Mouse (Mus musculus) liver, embryonic 12.5 days (tissue): ENCODE results near the gene Tbx2. TPM values are rescaled to one million over a fixed set of nuclear protein-coding genes. Genes with fewer than 3 reads are reported as not detected.

Experiments used
- ATAC-seq: fragments of 200-750 bp; cut with Nextera tagmentation; 2 replicates; pipeline ENCODE4 v1.8.0; 2017; ENCODE audit warnings: moderate number of reproducible peaks, mild to moderate bottlenecking, moderate library complexity
- H3K27ac ChIP-seq: fragments of 300-500 bp; sonication (generic); 2 replicates; pipeline ENCODE4 v1.5.1; 2016; ENCODE audit warnings: mild to moderate bottlenecking
- H3K27me3 ChIP-seq: fragments of 300-500 bp; sonication (generic); replicated peaks from 2 replicates; pipeline ENCODE4 v1.6.1; 2016; ENCODE audit warnings: mild to moderate bottlenecking, moderate library complexity
- H3K36me3 ChIP-seq: fragments of 300-500 bp; sonication (generic); 2 replicates; pipeline ENCODE4 v1.6.1; 2016; ENCODE audit warnings: mild to moderate bottlenecking, moderate library complexity
- H3K4me1 ChIP-seq: fragments of 300-500 bp; sonication (generic); 2 replicates; pipeline ENCODE4 v1.6.1; 2016
- H3K4me2 ChIP-seq: fragments of 300-500 bp; sonication (generic); 2 replicates; pipeline ENCODE4 v1.6.1; 2016; ENCODE audit warnings: mild to moderate bottlenecking, moderate library complexity
- H3K4me3 ChIP-seq: fragments of 300-500 bp; sonication (generic); 2 replicates; pipeline ENCODE4 v1.5.1; 2016; ENCODE audit warnings: mild to moderate bottlenecking, moderate library complexity
- H3K9ac ChIP-seq: fragments of 300-500 bp; sonication (generic); 2 replicates; pipeline ENCODE4 v1.6.1; 2016; ENCODE audit warnings: mild to moderate bottlenecking, moderate library complexity
- H3K9me3 ChIP-seq: fragments of 300-500 bp; sonication (generic); replicated peaks from 2 replicates; pipeline ENCODE4 v1.6.1; 2016; ENCODE audit warnings: mild to moderate bottlenecking, moderate library complexity
- WGBS: fragments of 180-500 bp; shearing (Covaris S2); methylation state at CpG from one replicate; pipeline ENCODE4 v1.1.7; 2016; ENCODE audit not compliant: insufficient replicate concordance; 5-methylcytosine and 5-hydroxymethylcytosine counted together
- polyA plus RNA-seq: library from polyadenylated mRNA; unstranded; fragments of >200 nt; fragmentation: Nextera tagmentation; extraction: Ambion mirVana; gene quantifications from 2 replicates; pipeline ENCODE4 v1.2.1, GENCODE M21; 2016

Tbx2 gene
- polyA plus RNA-seq, 1 experiment from 2014 or later: 1.1 TPM

DNA sequence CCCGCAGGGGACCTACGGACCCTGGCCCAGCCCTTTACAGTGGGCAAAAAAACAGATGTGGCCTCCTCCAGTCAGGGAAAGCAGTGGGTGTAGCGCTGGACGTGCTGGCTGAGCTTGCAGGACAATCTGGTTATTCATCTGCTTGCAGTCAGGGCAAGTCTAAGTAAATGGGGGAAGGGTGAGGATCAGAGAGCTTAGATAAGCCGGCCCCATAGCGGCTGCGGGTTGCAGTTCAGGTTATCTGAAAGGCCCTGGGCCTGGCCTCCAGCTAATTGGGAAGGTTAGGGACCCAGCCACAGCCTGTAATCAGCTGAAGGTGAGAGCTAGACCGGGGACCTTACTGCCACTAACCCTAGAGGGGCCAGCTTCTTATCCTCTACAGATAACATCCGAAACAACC, 5.0 kb upstream of the Tbx2 start:
- Histone ChIP-seq H3K4me3 (no peak overlapping the region), H3K27me3 (peaks cover 91% of the 10 kb centered on the region)
- ATAC-seq: peak; percentile 60

DNA sequence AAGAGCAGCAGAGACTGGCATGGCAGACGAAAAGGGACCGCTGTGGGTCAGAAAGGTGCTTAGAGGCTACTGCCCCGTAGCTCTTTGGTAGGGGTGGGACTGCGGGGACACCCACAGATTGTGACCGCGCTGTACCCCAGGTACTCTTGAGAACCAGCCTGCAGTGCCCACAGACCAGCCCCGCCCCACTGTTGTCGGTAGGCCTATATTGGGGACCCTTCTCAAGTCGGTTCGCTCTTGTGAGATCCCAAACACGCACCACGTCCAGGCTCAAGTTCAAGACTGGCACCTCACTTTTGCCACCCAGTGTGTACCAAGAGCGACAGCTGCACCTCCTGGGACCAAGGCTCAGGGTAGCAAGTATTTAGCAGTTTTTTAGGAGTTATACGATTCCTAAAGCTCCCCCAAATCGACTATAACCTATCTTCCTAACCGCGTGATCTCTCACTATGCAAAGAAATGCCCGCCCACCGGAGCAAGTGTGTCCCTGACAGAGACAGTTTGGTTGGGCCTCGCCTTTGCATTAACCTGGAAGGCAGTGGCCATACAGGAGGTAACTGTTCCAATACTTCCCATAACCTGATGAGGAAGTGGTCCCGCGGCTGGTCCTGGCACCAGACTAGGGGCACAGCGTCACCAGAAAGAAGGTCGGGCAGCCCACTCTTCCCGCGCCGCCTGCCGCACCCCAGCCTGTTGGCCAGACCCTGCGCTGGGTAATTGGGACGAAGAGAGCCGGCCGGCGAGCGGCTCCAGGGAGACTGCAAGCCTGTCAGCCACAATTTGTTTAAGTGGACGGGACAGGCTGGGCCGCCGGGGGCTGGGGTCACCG, 3.4 kb upstream of the Tbx2 start:
- ATAC-seq: no peak
- H3K27ac ChIP-seq: no peak overlapping the region

More for the DNA sequence above, 5.0 kb upstream of the Tbx2 start:
- no peak overlapping the region for H3K9ac ChIP-seq
- H3K4me1 ChIP-seq: peaks cover 59% of the 10 kb centered on the region
- no peaks in the 10 kb centered on the region for H3K36me3 ChIP-seq
- no peaks in the 10 kb centered on the region for H3K9me3 ChIP-seq
- no peak overlapping the region for H3K4me2 ChIP-seq
- 8% methylated on average over 9 of the region's 9 CpGs for WGBS
- no peak overlapping the region for H3K27ac ChIP-seq

DNA sequence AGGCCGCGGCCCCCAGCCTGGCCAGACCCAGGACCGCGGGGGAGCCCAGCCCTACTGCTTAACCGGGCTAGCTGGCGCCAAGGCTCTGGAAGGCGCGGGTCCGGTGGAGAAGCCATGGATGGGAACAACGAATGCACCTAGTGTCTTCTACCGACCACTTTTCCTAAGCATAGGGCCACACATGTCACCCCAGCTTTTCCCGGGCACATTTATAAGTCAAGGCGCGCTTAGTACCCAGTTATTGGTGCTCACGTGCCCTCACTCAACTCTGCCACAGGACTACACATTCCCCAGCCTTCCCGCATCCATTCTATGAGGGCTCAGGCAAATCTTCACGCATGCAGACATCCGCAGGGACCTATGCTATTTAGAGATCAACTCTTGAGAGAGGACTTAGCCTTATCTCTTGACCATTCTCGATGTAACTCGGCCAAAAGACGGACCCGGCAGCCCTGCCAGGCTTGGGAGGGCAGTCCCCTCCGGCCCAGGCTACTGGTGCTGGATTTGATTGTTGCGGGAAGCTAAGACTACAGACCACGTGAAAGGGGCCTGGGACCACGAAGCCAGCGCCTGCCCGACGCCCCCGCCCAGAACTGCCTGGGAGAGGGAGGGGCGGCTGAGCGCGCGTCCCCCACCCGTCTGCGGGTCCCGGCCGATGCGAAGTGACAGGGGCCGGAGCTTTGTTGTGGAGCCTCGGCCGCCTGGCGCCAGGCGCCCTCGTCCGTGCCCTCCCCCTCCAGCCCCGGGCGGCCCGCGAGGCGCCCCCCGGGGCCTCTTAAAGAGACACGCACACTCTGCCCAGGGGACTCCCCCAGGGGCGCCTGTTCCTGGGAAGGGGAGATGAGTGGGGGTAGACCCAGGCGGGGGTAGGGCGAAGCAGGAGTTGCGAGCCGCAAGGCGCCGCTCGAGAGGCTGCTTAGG, 2.6 kb upstream of the Tbx2 start:
- Histone ChIP-seq H3K4me2 (peak overlapping the region; percentile 50), H3K27ac (no peak overlapping the region), H3K4me3 (peak overlapping the region; percentile 21), H3K36me3 (no peaks in the 10 kb centered on the region), H3K27me3 (peaks cover 100% of the 10 kb centered on the region), H3K9ac (no peak overlapping the region; the same call in 1 of the 2 replicates), H3K4me1 (peaks cover 55% of the 10 kb centered on the region), H3K9me3 (no peaks in the 10 kb centered on the region)
- ATAC-seq: no peak
- 2% methylated on average over 61 of the region's 61 CpGs for WGBS

More for the DNA sequence above, 3.4 kb upstream of the Tbx2 start:
- Histone ChIP-seq H3K4me3 (0 out of 2 replicates have a peak overlapping the region, but pooled peaks have one; percentile 5), H3K27me3 (peaks cover 100% of the 10 kb centered on the region), H3K9me3 (no peaks in the 10 kb centered on the region), H3K4me1 (peaks cover 55% of the 10 kb centered on the region), H3K4me2 (peak overlapping the region; percentile 50), H3K36me3 (no peaks in the 10 kb centered on the region), H3K9ac (no peak overlapping the region)
- WGBS: 8% methylated on average over 38 of the region's 38 CpGs

DNA sequence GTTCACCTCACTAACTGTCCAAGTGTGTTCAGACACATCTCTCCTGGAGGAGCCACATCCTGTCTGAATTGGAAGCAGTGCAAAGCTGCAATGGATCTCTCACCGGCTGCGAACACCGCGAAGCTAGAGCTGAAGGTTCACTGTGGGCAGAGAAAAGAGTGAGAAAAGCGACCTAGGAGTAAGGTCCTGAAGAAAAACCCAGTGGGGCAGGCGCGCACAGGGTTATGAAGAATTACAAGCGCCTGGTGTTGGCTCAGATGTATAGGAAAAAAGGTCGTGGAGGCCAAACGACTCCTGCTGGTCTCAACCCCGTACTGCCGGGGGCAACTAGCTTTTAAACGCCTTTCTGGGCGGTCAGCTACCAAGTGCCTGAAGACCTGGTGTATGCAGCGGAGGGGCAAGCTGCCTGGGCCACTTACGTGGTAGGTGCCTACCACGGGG, 1.4 kb upstream of the Tbx2 start:
- no peak overlapping the region for H3K9ac ChIP-seq
- no peak overlapping the region for H3K4me2 ChIP-seq
- H3K4me1 ChIP-seq: peaks cover 55% of the 10 kb centered on the region
- no peaks in the 10 kb centered on the region for H3K9me3 ChIP-seq
- 2% methylated on average over 17 of the region's 17 CpGs for WGBS
- peaks cover 100% of the 10 kb centered on the region for H3K27me3 ChIP-seq
- no peak overlapping the region for H3K27ac ChIP-seq
- ATAC-seq: no peak
- no peak overlapping the region for H3K4me3 ChIP-seq
- H3K36me3 ChIP-seq: no peaks in the 10 kb centered on the region

DNA sequence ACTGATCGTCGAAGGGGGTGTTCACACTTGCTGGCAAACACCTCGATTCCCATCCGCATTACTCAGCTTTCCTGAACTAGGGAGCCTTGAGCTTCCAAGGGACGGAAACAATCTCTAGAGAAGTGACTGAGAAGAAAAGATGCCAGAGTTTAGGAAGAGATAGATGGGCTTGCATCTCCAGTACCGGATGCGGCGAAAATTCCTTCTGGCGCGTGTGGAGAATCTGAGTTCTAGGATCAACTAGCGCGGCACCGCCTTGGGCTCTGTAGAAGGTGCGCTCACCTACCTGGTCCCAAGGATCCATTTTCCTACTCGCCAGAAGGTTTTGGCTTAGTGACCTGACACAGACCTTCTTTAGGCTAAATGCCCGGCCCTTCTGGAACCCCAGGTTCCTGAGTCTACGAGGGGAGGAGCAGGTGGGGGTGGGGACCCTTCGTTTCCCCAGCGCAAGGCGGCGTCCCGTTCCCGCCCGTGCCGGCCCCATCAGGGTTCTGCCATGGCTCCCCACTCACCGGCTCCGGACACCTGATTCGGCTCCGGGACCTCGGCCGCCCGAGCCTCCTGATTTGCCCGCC, 608 bp upstream of the Tbx2 start:
- Histone ChIP-seq H3K9ac (peak overlapping the region; percentile 28; the same call in 1 of the 2 replicates), H3K27ac (peak overlapping the region; percentile 37; the same call in 1 of the 2 replicates), H3K4me2 (peak overlapping the region; percentile 69), H3K27me3 (peaks cover 100% of the 10 kb centered on the region), H3K4me1 (peaks cover 53% of the 10 kb centered on the region), H3K9me3 (no peaks in the 10 kb centered on the region), H3K4me3 (peak overlapping the region; percentile 55), H3K36me3 (no peaks in the 10 kb centered on the region)
- no peak for ATAC-seq
- WGBS: 3% methylated on average over 33 of the region's 33 CpGs

DNA sequence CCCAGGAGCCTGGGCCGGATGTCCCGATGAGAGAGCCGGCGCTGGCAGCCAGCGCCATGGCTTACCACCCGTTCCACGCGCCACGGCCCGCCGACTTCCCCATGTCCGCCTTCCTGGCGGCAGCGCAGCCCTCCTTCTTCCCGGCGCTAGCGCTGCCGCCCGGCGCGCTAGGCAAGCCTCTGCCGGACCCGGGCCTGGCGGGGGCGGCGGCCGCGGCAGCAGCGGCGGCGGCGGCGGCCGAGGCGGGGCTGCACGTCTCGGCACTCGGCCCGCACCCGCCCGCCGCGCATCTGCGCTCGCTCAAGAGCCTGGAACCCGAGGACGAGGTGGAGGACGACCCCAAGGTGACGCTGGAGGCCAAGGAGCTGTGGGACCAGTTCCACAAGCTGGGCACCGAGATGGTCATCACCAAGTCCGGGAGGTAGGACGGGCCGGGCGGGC, 750 bp downstream of the Tbx2 start:
- H3K4me1 ChIP-seq: peaks cover 52% of the 10 kb centered on the region
- no peaks in the 10 kb centered on the region for H3K36me3 ChIP-seq
- H3K27ac ChIP-seq: peak overlapping the region; percentile 64
- H3K4me2 ChIP-seq: peak overlapping the region; percentile 69
- H3K9ac ChIP-seq: peak overlapping the region; percentile 51
- ATAC-seq: no peak
- no peaks in the 10 kb centered on the region for H3K9me3 ChIP-seq
- under 1% methylated on average over 52 of the region's 54 CpGs for WGBS
- peak overlapping the region; percentile 55 for H3K4me3 ChIP-seq
- peaks cover 100% of the 10 kb centered on the region for H3K27me3 ChIP-seq

DNA sequence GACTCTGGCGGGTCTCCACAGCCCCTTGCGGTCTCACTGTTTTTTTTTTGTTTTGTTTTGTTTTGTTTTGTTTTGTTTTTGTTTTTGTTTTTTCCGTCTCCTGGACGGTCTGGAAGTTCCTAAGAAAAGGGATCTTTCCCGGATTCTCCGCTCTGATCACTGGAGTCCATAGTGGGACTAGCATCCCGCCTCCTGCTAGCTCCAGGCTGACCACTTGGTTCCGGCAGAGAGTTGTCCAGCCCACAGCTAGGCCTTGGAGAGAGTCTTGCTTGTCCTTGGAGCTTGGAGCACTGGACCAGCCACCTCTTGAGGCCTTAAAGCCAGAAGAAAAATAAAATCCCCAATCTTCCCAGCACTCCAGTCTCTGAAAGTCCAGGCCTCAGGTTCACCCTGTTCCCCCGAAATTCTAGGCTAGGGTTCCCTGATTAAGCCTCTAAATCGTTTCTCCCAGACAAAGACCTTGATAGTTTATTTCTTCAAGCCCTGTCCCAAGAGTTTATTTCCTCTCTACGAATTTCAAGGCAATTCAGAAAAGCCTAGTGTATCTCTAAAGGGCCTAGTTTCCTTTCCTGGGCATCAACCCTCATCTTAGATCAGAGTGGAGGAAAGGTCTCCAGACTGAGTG, 1.5 kb downstream of the Tbx2 start:
- H3K27me3 ChIP-seq: peaks cover 100% of the 10 kb centered on the region
- 5% methylated on average over 11 of the region's 11 CpGs for WGBS
- peak overlapping the region; percentile 55 for H3K4me3 ChIP-seq
- no peak overlapping the region for H3K27ac ChIP-seq
- H3K4me1 ChIP-seq: peaks cover 50% of the 10 kb centered on the region
- H3K36me3 ChIP-seq: no peaks in the 10 kb centered on the region
- H3K9me3 ChIP-seq: no peaks in the 10 kb centered on the region
- no peak overlapping the region for H3K9ac ChIP-seq
- no peak for ATAC-seq
- peak overlapping the region; percentile 69 for H3K4me2 ChIP-seq

DNA sequence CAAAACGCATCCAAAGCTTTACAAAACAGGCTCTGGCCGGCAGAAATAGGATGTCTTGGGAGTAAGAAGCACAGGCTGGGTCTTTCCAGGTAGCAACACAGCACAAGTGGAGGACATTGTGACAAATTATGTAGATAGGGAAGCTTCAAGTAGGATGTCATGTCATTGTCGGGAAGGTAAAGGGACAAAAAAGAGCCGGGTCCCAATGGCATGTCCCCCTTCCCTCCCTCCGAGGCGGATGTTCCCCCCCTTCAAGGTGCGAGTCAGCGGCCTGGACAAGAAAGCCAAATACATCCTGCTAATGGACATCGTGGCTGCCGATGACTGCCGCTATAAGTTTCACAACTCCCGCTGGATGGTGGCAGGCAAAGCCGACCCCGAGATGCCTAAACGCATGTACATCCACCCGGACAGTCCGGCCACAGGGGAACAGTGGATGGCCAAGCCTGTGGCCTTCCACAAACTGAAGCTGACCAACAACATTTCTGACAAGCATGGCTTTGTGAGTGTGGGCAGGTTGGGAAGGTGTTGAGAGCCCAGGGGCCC, 2.1 kb downstream of the Tbx2 start:
- Histone ChIP-seq H3K4me3 (peak overlapping the region; percentile 55; the same call in 1 of the 2 replicates), H3K27ac (no peak overlapping the region), H3K27me3 (peaks cover 100% of the 10 kb centered on the region), H3K4me1 (peaks cover 45% of the 10 kb centered on the region), H3K36me3 (no peaks in the 10 kb centered on the region), H3K9me3 (no peaks in the 10 kb centered on the region), H3K9ac (no peak overlapping the region), H3K4me2 (peak overlapping the region; percentile 69)
- ATAC-seq: no peak
- 10% methylated on average over 17 of the region's 17 CpGs for WGBS

DNA sequence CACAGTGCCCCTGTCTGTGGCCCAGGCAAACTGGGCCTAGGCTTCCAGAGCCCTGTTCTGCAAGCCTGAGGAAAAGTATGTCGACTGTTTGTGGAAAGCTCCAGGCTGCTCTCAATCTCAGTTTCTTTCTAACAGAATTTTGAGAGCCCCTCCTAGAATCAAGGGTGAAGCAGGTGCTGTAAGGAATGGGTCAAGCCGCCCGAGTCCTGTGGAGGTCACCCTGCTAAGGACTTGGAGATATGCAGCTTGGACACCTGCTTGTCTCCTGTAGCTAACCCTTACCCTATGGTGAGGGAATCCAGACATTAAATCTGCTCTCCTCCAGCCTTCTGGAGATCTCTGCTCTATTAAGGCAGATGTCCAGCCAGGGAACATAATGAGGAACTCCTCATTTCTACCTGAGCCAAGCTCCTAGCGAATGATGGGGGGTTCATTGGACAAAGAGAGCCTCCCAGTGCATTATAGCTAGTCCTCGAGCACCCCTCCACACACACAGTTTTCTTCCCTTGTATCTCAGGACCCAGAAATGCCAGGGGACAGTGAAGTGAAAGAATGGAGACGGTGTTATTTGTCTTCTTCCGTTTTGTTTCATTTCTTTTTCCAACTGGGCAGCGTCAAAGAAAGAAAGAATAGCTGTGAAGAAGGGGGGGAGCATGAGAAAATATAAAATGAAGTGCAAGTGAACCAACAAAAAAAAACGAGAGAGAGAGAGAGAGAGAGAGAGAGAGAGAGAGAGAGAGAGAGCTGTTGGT, 2.8 kb downstream of the Tbx2 start:
- H3K36me3 ChIP-seq: no peaks in the 10 kb centered on the region
- 10% methylated on average over 9 of the region's 9 CpGs for WGBS
- H3K4me3 ChIP-seq: 0 out of 2 replicates have a peak overlapping the region, but pooled peaks have one; percentile 7
- peaks cover 100% of the 10 kb centered on the region for H3K27me3 ChIP-seq
- H3K9ac ChIP-seq: no peak overlapping the region
- H3K9me3 ChIP-seq: no peaks in the 10 kb centered on the region
- no peak overlapping the region for H3K27ac ChIP-seq
- H3K4me2 ChIP-seq: peak overlapping the region; percentile 12; the same call in 1 of the 2 replicates
- ATAC-seq: no peak
- H3K4me1 ChIP-seq: peaks cover 37% of the 10 kb centered on the region

DNA sequence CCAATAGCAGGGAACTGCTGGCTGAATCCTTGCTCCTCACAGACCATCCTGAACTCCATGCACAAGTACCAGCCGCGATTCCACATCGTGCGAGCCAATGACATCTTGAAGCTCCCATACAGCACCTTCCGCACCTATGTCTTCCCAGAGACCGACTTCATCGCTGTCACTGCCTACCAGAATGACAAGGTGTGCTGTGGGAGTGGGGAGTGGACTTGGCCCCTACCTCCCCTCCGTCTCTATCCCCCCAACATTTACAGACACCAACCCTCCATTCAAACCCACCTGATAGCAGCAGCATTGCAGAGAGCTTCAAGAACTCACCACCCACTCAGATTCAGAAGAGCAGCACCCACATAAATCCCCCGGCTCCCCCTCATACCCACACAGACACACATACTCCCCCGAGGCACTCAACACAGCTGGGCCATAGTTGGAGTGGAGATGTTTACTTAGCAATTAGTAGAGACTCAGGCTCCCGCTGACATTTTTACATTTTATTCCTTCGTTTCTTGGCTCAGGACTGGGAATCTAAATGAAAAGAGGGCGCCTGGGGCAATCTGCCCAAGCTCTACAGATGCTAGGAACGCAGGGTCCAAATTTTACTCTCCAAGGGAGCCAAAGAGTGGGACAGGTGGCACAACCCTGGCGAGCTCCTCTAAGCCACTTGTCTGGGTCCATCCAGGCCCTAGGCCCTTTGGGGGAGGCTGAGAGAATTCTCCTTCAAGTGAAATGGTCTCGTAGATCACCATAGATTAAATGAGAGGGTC, 3.6 kb downstream of the Tbx2 start:
- Histone ChIP-seq H3K27ac (no peak overlapping the region), H3K36me3 (no peaks in the 10 kb centered on the region), H3K9ac (no peak overlapping the region), H3K4me1 (peaks cover 40% of the 10 kb centered on the region), H3K9me3 (no peaks in the 10 kb centered on the region), H3K27me3 (peaks cover 100% of the 10 kb centered on the region), H3K4me3 (peak overlapping the region; percentile 7; the same call in 1 of the 2 replicates), H3K4me2 (no peak overlapping the region; the same call in 1 of the 2 replicates)
- no peak for ATAC-seq
- 13% methylated on average over 16 of the region's 16 CpGs for WGBS
